ENCODE assay signal across 8 mouse cellular contexts in the genomic region with DNA sequence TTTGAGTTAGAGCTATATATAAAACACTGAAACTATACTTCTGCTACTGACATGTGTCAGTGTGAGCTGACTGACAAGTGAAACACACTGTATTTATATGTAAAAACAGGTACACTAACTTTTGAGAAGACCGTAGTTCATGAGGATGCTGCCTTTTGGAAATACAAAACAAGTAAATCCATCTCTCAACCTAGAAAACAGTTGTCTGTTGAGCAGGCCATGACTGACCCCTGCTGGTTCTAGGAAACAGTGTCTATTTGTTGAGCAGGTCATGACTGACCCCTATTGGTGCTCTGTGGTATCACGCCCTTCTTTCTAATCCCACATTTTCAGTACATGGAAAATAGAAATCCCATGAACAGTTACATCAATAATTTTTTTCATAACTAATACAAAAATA. TPM values are rescaled to one million over a fixed set of nuclear protein-coding genes. Genes with fewer than 3 reads are reported as not detected.
DNase-seq lines count a peak whose midpoint lies in the region; ATAC-seq lines count a peak whose summit lies in the region.

No protein-coding gene starts in this region.

- H3K27me3 ChIP-seq in kidney, embryonic 14.5 days (ENCODE audit: control insufficient read depth, insufficient read depth, low read length): no peaks in the 10 kb centered on the region
- H3K27me3 ChIP-seq in hindbrain, embryonic 11.5 days (ENCODE audit: control insufficient read depth, insufficient read depth, low read length): no peaks in the 10 kb centered on the region
- no peaks in the 10 kb centered on the region for H3K27me3 ChIP-seq in midbrain, embryonic 11.5 days (ENCODE audit: control insufficient read depth, insufficient read depth, low read length)

- no peaks in the 10 kb centered on the region for H3K36me3 ChIP-seq in kidney, embryonic 14.5 days (ENCODE audit: control insufficient read depth, insufficient read depth, low read length)
- no peaks in the 10 kb centered on the region for H3K36me3 ChIP-seq in hindbrain, embryonic 11.5 days (ENCODE audit: control insufficient read depth, insufficient read depth, low read length)
- H3K36me3 ChIP-seq in midbrain, embryonic 11.5 days (ENCODE audit: control insufficient read depth, insufficient read depth, low read length): no peaks in the 10 kb centered on the region

- no peaks in the 10 kb centered on the region for H3K4me1 ChIP-seq in kidney, embryonic 14.5 days (ENCODE audit: control insufficient read depth, insufficient read depth, low read length)
- no peaks in the 10 kb centered on the region for H3K4me1 ChIP-seq in hindbrain, embryonic 11.5 days (replicated peaks; ENCODE audit: control insufficient read depth, insufficient read depth, low read length)
- no peaks in the 10 kb centered on the region for H3K4me1 ChIP-seq in midbrain, embryonic 11.5 days (ENCODE audit: control insufficient read depth, insufficient read depth, low read length)

- H3K4me3 ChIP-seq in kidney, embryonic 14.5 days (ENCODE audit: low read length): no peak overlapping the region
- H3K4me3 ChIP-seq in hindbrain, embryonic 11.5 days (ENCODE audit: low read depth, low read length): no peak overlapping the region
- H3K4me3 ChIP-seq in midbrain, embryonic 11.5 days (ENCODE audit: low read depth, low read length): no peak overlapping the region

- no peaks in the 10 kb centered on the region for H3K9me3 ChIP-seq in kidney, embryonic 14.5 days (ENCODE audit: control insufficient read depth, low read length)
- H3K9me3 ChIP-seq in hindbrain, embryonic 11.5 days (ENCODE audit: control insufficient read depth, low read length): no peaks in the 10 kb centered on the region
- H3K9me3 ChIP-seq in midbrain, embryonic 11.5 days (ENCODE audit: control insufficient read depth, low read length): no peaks in the 10 kb centered on the region; the same call in 1 of the 2 replicates

- ATAC-seq in kidney, embryonic 14.5 days (ENCODE audit: low FRiP score, low TSS enrichment): no peak
- ATAC-seq in frontal cortex, adult (ENCODE audit: low TSS enrichment): peak; percentile 87
- no peak for ATAC-seq in hindbrain, embryonic 11.5 days (ENCODE audit: low FRiP score)
- 0 out of 2 replicates have a peak, but pooled peaks have one; percentile 48 for ATAC-seq in midbrain, embryonic 11.5 days (ENCODE audit: low FRiP score)

- no peak overlapping the region for H3K27ac ChIP-seq in kidney, embryonic 14.5 days (ENCODE audit: low read depth, low read length)
- H3K27ac ChIP-seq in hindbrain, embryonic 11.5 days (ENCODE audit: low read depth, low read length): no peak overlapping the region
- H3K27ac ChIP-seq in midbrain, embryonic 11.5 days (ENCODE audit: low read depth, low read length): no peak overlapping the region

- no peak overlapping the region for H3K9ac ChIP-seq in kidney, embryonic 14.5 days (ENCODE audit: low read depth, low read length)
- H3K9ac ChIP-seq in hindbrain, embryonic 11.5 days (ENCODE audit: low read depth, low read length): no peak overlapping the region
- no peak overlapping the region for H3K9ac ChIP-seq in midbrain, embryonic 11.5 days (ENCODE audit: low read length)

- WGBS in kidney, embryonic 14.5 days: 18% methylated on average over 2 of the region's 2 CpGs
- WGBS in hindbrain, embryonic 11.5 days: 28% methylated on average over 2 of the region's 2 CpGs
- WGBS in midbrain, embryonic 11.5 days: 27% methylated on average over 2 of the region's 2 CpGs

- no peak overlapping the region for H3K4me2 ChIP-seq in kidney, embryonic 14.5 days (replicated peaks; ENCODE audit: low read depth, low read length)
- H3K4me2 ChIP-seq in hindbrain, embryonic 11.5 days (replicated peaks; ENCODE audit: low read depth, low read length): no peak overlapping the region
- no peak overlapping the region for H3K4me2 ChIP-seq in midbrain, embryonic 11.5 days

- peak; percentile 55 for DNase-seq in kidney, adult 11 months
- peak; percentile 91 for DNase-seq in cerebellum, adult 9-10 months
- peak; percentile 86 for DNase-seq in hindbrain, embryonic 11.5 days (ENCODE audit: low spot score)
- DNase-seq in left cerebral cortex, adult 11 months (ENCODE audit: low spot score): peak; percentile 82
- DNase-seq in midbrain, embryonic 11.5 days (ENCODE audit: low spot score, missing footprints): peak; percentile 97
- DNase-seq in spleen, adult 12 weeks (ENCODE audit: low spot score): peak; percentile 27

RNA-seq across cellular contexts. Expression of a gene that starts 14.3 kb away (rescaled TPM):
- polyA plus RNA-seq in kidney, embryonic 14.5 days (2014; fragmentation: Nextera tagmentation; extraction: Ambion mirVana): 16.9 and 18.4 TPM in 2 replicates
- polyA plus RNA-seq in hindbrain, embryonic 11.5 days (2014; fragmentation: Nextera tagmentation; extraction: Ambion mirVana): 26.3 and 27.2 TPM in 2 replicates
- 22.1 and 23.6 TPM in 2 replicates for polyA plus RNA-seq in midbrain, embryonic 11.5 days (2014; fragmentation: Nextera tagmentation; extraction: Ambion mirVana)

RNA-seq across cellular contexts. Expression of a gene that starts 16.4 kb away (rescaled TPM):
- polyA plus RNA-seq in kidney, embryonic 14.5 days (2014; fragmentation: Nextera tagmentation; extraction: Ambion mirVana): 39.1 and 41.7 TPM in 2 replicates
- polyA plus RNA-seq in hindbrain, embryonic 11.5 days (2014; fragmentation: Nextera tagmentation; extraction: Ambion mirVana): 32.4 and 33.3 TPM in 2 replicates
- polyA plus RNA-seq in midbrain, embryonic 11.5 days (2014; fragmentation: Nextera tagmentation; extraction: Ambion mirVana): 36.9 and 37.9 TPM in 2 replicates

Comparison
In these comparisons a context has a peak if more than half of its experiments do, and no peak if none do; other contexts are left out.
1. DNase-seq: peak in every context shown above with its lines; median percentile 97 in midbrain, embryonic 11.5 days; 91 in cerebellum, adult 9-10 months; 86 in hindbrain, embryonic 11.5 days; 82 in left cerebral cortex, adult 11 months; 55 in kidney, adult 11 months; 27 in spleen, adult 12 weeks.
2. ATAC-seq: peak in frontal cortex, adult (single experiment) and midbrain, embryonic 11.5 days (single experiment); none in kidney, embryonic 14.5 days (single experiment) and hindbrain, embryonic 11.5 days (single experiment).